Mouse (Mus musculus): ENCODE results near the gene Ss18l1.

Ss18l1 gene

GRCm38 (mm10) chr2:180090285-180090684 lies 48.0 kb downstream of the Ss18l1 start:
- no peak for DNase-seq

DNA sequence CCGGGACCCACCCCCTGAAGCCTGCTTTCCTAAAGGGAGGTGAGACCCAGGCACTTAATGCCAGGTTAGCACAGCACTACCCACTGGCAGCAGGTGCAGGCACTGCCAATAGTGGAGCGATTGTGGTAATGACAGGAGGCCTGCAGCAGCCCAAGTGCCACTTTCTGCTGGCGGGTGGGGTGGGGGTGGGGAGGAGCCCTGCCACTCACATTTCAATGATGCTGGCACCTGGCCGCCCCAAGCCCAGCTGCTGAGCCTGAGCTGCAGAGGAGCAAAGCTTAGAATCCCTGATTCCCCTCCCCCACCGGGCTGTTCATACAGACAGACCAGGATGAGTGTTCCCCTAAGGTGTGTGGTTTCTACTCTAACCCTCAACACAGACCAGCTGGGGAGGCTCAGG lies 53.4 kb downstream of the Ss18l1 start:
- DNase-seq: no peak

DNA sequence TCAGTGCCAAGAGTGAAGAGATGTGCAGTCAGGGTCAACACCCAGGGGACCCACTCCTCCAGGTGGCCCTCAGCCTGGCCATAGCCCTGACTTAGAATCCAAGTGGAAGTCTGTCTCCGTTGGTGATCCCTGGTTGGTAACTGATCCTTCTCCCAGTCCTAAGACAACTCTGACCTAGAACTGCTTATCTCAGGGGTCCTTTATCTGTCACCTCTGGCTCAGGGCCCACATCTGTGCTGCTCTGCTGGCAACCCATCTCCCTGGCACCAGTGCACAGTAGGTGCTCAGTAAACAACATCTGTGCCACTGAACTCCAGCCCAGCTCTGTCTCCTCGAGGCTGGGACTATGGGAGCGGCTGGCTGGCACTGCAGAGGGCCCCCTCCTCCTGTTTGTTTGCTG lies 55.3 kb downstream of the Ss18l1 start:
- no peak for DNase-seq

GRCm38 (mm10) chr2:180098167-180098566 lies 55.9 kb downstream of the Ss18l1 start:
- no peak for DNase-seq

GRCm38 (mm10) chr2:180099529-180099928 lies 57.2 kb downstream of the Ss18l1 start:
- no peak for DNase-seq

DNA sequence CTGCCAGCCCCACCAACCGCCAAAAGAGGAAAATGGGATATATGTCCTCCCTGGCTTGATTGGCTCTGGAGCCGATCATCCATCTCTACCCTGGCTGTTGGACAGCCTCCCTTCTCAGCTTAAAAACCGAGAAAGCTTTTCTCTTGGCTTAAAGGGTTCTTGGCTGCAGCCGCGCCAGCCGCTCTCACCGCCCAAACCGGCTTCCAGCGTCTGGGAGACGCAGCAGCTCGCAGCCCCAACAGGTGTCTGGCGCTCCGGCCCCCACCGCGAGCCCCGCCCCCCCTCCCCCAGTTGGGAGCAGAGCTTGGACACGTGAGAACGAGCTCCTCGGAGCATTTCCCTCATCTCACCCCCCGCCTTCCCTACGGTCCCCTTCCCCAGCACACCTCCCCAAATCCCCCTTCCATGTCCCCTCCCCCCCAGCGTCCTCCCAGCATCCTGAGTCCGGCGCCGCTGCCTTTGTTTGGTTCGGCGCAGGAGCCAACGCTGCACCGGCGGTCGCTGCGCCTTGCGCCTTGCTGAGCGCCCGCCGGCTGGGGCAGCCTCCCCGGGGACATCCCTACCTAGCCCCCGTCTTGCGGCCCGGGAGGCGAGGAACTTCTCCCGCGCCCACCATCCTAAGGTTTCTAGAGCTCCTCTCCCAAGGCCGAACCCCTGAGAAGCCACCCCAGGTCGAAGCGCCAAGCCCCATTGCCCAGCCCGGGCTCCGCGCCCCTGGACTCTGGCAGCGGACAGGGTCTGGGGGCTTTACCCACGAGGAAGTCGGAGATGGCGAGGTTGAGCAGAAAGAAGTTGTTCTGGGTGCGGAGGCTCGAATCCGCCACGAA lies 61.1 kb downstream of the Ss18l1 start:
- DNase-seq: no peak

DNA sequence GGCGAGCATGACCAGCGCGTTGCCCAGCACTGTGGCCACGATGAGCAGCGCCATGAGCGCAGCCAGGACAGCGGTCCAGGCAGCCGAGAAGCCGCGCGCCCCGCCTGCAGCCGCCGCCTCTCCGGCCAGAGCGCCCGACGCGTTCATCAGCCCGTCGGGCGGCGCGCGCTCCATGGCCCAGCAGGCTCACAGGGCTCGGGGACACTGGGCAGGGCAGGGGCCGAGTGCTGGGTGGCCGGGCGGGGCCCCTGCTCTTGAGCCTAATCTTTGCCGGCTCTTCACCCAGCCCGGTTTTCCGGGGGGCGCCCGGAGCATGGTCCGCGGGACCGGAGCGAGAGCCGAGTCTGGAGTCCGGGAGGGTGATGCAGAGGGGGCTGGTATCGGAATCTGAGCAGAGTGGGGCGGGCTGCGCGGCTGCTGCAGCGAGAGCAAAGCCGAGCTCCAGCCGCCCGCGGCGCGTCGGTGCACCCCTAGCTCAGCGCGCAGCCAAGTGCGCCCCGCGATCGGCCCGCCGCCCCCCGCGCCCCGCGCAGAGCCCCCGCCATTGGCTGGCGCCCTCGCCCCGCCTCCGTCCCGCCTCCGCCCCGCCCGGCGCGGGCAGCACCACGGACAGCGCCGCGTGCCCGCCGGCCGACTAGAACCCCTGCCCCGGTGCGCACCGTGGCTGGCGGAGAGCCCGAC lies 61.8 kb downstream of the Ss18l1 start, which contains the start of gene Hrh3:
TSS of gene Hrh3 (minus strand) at position 511 of the 681 bp plus-strand sequence.
- DNase-seq: peak; percentile 61 to 77

GRCm38 (mm10) chr2:180104659-180105377 lies 62.5 kb downstream of the Ss18l1 start:
- no peak for DNase-seq

- no peak for DNase-seq
These were observed 63.3 kb downstream of the Ss18l1 start for GRCm38 (mm10) chr2:180105441-180106190.

DNA sequence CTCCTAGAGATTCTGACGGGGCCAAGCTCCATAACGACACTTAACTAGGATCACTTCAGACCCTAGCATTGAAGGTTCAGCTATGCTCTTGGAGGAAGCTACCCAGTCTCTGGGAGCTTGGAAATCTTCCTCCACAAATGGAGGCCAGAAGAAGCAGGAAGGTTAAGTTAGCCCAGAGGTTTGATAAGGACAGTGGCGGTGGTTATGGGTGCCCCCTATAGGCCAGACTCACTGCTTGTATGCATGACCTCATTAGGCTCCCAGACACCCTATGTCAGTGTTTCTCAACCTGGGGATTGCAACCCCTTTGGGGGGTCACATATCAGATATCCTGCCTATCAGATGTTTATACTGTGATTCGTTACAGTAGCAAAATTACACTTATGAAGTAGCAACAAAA lies 64.8 kb downstream of the Ss18l1 start:
- DNase-seq: no peak

- DNase-seq: no peak
These were observed 66.0 kb downstream of the Ss18l1 start for GRCm38 (mm10) chr2:180108285-180108684.

GRCm38 (mm10) chr2:180113909-180114890 lies 71.9 kb downstream of the Ss18l1 start:
- DNase-seq: no peak

DNA sequence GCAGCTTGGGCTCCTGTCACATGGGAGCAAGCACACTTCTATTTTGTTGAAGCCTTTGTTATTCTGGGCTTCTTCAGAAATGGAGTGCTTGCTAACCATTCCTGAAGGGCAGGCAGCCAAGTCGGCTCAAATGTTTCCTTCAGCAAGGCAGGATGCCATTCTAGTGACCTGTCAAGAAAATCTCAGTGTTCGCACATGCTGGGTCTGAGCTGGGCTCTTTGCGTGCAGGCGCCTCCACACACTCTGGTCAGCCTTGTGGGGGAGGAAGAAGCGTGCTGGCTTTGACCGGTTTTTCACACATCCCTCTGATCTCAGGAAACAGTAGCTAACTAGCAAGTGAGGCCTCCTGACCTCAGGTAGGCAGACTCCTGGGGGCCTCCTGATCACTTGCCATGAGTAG lies 73.0 kb downstream of the Ss18l1 start:
- no peak for DNase-seq

DNA sequence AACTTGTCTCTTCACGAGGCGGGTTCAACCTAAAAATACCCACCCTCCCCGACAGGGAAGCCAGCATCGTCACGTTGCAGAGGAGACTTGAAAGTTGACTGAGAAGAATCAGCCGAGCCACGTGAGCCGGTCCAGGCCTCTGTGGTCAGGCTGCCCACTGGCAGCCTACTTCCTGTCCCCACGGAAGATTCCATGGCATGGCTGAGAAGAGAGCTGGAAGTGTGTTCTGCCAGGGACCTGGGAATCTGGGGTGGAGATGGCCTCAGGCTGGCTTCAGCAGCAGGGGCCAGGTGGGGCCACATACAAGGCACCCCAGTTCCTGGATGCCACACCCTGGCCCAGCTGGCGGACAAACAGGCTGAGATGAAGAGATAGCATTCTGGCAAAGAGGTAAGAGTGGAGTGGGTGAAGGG lies 73.8 kb downstream of the Ss18l1 start:
- DNase-seq: no peak

DNA sequence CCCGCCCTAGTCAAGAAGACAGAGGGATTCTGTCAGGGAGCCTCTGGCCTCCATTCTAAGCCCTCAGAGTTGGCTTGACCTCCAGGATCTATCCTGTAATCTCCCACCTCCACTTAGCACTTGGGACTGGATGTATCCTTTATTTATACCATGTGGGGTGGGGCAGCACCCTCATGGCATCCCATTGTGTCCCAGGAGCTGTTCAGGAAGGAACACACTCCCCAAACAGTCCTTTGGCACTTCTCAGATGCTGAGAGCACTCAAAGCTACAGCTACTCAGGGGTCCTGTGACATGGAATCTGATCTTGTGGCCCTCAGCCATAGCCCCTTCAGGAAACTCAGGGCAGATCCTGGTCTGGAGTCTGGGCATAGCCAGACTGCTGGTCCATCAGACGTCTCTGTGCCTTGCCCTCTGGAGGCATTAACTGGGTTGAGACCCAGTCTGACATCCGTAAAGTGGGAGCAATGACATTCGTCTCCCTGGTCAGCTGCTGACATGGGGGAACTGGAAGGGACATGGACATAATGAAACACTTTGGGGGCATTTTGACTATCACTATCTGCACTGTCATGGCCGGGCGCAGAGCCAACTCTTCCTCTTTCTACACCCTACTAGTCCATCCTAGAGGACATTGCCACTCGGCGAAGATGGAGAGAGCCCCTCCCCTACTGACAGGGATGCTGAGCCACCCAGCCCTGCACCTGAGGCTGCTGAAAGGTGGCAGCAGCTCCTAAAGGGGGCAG lies 74.6 kb downstream of the Ss18l1 start:
- DNase-seq: no peak

GRCm38 (mm10) chr2:180117485-180118194 lies 75.3 kb downstream of the Ss18l1 start:
- no peak for DNase-seq

DNA sequence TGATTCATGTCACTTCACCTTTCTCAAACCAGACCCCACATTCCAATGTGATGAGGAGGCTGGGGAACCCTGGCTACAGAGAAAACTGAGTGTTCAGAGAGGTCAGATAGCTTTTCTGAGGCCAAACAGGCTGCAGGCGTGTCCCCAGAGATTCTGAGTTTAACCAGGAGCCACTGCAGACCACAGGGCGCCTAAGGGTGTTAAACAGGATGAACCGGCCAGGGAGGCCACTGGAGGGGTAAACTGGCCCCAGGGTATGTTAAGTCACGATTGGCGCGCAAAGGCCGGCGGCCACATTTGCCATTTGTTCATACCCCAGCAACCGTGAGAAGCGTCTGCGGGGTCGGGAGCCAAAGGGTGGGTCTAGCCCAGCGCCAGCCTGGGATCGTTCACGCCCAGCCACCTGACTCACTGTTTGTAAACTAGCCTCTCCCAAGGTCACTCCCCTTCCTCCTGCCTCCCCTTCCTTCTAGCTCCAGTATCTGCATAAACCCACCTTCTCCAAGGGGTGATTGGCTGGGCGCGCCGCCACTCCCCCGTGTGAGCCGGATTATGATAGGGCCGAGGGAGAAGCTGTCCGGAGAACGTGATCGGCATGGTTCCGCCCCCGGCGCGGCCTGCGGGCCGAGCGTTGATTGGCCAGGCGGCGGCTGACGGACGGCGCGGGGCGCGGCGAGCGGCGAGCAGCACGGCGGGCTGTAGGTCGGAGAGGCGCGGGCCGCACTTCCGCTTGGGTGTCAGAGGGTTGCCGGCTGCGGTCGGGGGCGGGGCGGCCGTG lies 76.5 kb downstream of the Ss18l1 start, which contains the start of gene Osbpl2:
TSS of gene Osbpl2 (plus strand) at position 646 of the 778 bp plus-strand sequence.
- DNase-seq: peak; percentile 97 to 99
